Mouse (Mus musculus) gastrocnemius, postnatal 14 days (tissue): ENCODE measurements around the gene Hscb. TPM values are rescaled to one million over a fixed set of nuclear protein-coding genes. Genes with fewer than 3 reads are reported as not detected.
A peak's percentile ranks its signal among the peaks of the same experiment; 100 is the strongest.
"Not testable (repeated sequence)": the region's sequence is repeated elsewhere in the genome, so short reads cannot be mapped to it uniquely, and the experiment has no call there.

Experiments used
- DNase-seq: peaks from one replicate; pipeline ENCODE4 v3.0.0; 2021; ENCODE audit warnings: mixed read lengths
- intact Hi-C: fragments of 180-260 bp; cut with DNase I; formaldehyde crosslinking; loops from one replicate; pipeline ENCODE4 v1.15.1; 2025; ENCODE audit warnings: low total_unique reads
- long read RNA-seq, 2 experiments: library from polyadenylated mRNA; stranded (forward); transcript quantifications; one replicate each; pipeline ENCODE4 v2.0.0; 2021
- total RNA-seq, 2 experiments: library from RNA; stranded (reverse); gene quantifications; 2 replicates each; pipeline ENCODE4 v1.2.3; 2021

The Hscb gene
- total RNA-seq = 10 to 100 TPM; 10.1 to 10.5 TPM
- long read RNA-seq, experiment 1, partial matches to known transcripts = 1 of 6 reads
- long read RNA-seq, experiment 1, other reads (novel, unspliced or antisense) = 1 of 6 reads
- long read RNA-seq, experiment 2, transcript Hscb-201 (6 exons, 804 nt) = major isoform, 5 of 7 reads
- long read RNA-seq, experiment 2, partial matches to known transcripts = 1 of 7 reads
- long read RNA-seq, experiment 2, other reads (novel, unspliced or antisense) = 1 of 7 reads

- intact Hi-C loops = loop anchor here (5.0 to 10.0 kb wide), 2 partner anchors 85 to 432 kb away; no protein-coding TSS in a partner anchor
- DNase-seq = peak; percentile 95
These were observed at the start of gene Hscb, which contains the start of gene Chek2 for GRCm38 (mm10) chr5:110839678-110840365. Hscb (minus strand) TSS chr5:110839777. Chek2 (plus strand) TSS chr5:110839979.

DNA sequence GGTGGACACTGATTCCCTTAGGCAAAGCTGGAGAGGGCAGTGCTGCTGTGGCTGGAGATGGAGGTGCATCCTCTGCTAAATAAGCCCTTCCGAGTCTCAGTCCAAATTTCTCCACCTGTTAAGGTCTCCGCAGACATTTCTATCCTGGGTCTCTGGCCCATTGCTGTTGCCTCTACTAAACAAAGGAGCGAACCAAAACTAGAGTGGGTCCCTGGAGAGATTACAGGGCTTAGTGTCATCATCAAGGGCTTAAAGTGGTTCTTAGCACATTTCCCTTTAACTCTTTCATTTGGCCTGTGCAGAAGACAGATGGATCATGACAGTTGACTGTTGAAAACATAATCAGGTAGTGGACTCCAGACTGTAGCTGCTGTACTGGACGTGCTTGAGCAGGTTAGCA, 49.0 kb upstream of the Hscb start:
- no peak for DNase-seq
- intact Hi-C loops = no loop called here

DNA sequence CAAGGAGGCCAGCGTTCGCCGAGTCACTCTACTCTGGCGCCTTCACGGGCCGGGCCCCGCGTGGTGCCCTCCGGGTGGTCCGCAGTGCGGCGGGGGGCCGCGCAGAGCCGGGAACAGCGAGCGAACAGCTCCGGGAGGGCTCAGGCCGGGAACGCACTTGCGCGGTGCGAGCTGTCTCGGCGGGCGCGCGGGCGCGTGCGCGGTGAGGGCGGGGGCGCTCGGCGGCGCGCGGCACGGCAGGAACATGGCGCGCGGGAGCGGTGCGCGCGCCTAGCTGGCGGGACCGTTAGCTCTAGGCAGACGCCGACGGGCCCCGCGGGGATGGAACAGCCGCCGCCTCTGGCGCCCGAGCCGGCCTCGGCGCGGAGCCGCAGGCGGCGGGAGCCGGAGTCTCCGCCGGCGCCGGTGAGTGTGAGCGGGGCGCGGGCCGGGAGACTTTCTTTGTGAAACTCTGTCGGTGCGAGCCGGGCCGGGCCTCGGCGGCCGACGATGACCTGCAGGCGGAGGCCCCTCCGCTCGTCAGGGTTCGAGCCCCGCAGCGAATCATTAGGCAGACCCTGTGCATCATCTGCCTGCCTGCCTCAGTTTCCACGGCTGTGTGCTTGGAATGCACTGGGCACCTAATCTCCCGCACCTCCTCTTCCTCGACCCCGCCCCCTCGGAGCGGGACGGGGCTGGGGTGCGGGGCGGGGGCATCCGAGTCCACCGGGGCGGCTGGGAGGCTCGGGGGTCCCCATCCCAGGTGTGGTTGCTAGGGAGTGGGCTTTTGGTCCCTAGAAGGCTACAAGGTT, 40.2 kb upstream of the Hscb start, which contains the start of gene Ttc28:
TSS of gene Ttc28 (plus strand) at position 220 of the 791 bp plus-strand sequence.
- intact Hi-C loops = no loop called here

DNA sequence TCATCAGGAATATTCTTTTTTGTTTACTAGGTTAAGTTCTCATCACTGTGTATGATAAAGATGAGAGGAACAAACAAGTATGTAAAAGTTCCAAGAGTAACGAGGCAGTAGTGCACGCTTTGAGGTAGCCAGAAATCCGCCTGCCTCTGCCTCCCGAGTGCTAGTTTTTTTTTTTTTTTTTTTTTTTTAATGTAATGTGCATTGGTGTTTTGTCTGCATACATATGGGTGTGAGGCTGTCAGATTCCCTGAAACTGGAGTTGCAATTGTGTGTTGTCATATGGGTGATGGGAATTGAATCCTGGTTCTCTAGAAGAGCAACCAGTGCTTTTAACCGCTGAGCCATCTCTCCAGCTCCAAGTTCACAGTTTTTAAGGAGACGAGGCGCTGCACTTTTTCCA, 39.5 kb upstream of the Hscb start:
- DNase-seq = no peak
- intact Hi-C loops = no loop called here

More for the DNA sequence above, 40.2 kb upstream of the Hscb start, which contains the start of gene Ttc28:
- DNase-seq = peak; percentile 90

- DNase-seq, intact Hi-C loops: not testable (repeated sequence)
These were observed 38.9 kb upstream of the Hscb start for GRCm38 (mm10) chr5:110878526-110878925.

DNA sequence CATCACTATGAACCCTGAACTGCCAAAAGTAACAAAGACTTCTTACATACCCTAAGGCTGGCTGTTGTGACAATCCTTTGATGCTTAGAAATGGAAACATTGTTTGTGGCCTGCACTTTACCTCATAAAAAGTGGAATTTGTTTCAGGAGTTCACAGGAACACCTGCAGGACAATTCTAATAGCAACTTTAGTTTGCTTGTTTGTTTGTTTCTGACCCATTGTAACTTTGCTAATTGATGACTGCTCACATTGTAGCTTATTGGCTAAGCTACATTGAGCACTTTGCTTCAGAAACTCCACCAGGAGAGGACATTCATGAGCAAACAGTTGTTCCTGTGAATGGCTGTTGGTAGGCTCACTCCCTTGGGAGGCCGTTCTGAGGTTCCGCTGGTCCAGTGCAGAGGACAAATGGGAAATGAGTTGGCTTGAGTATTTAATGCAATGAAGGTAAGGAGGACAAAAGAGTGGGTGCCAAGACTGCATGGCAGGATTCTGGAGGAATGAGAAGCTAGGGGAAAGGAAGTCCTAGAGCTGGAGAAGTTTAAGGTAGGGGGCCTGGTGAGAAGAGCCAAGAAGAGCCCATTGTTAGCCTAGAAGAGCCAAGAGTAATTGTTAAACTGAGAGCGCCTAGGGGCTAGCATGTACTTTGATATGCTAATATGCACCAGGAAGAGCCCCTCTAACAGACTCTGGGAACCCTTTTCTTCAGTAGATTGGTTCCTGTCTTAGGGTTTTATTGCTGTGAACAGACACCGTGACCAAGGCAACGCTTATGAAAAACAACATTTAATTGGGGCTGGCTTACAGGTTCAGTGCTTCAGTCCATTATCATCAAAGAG, 38.3 kb upstream of the Hscb start:
- intact Hi-C loops = no loop called here
- no peak for DNase-seq

DNA sequence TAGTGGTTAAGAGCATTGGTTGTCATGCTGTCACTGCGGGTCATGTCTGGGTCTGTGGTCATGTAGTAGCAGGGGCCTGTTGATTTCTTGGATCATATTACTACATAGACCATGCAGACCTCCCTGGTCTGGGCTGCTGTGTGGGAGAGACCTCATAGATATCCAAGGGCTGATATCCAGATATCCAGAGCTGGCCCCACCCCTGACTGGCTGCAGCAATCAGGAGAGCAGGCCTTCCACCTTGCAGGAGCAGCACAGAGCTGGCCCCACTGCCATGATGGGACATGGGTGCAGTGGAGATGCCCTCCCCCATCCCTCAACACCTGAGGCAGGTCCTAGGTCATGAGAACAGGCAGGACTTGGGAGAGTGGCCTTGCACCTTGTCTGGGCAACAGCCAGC, 35.7 kb upstream of the Hscb start:
- intact Hi-C loops = no loop called here
- no peak for DNase-seq

GRCm38 (mm10) chr5:110874711-110875110, 35.1 kb upstream of the Hscb start:
- intact Hi-C loops = no loop called here
- DNase-seq = peak; percentile 24

DNA sequence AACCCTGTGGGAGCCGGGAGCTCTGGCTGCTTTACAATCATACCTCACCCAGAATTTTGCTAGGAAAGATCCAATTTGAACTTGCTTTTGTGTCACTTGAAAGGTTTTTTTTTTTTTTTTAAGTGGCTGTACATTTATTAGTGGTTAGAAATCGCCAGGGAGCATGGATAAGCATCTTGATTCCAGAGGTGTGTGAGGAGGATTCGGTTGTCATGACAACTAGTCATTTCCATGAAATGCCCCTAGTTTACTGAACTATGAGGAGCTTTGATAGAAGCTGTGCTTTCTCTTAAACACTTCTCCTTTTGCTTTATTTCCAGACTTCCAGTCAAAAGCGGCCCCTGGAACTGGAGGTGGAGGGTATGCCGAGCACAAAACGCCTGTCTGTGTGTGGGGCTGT, 33.6 kb upstream of the Hscb start:
- intact Hi-C loops = no loop called here
- no peak for DNase-seq

DNA sequence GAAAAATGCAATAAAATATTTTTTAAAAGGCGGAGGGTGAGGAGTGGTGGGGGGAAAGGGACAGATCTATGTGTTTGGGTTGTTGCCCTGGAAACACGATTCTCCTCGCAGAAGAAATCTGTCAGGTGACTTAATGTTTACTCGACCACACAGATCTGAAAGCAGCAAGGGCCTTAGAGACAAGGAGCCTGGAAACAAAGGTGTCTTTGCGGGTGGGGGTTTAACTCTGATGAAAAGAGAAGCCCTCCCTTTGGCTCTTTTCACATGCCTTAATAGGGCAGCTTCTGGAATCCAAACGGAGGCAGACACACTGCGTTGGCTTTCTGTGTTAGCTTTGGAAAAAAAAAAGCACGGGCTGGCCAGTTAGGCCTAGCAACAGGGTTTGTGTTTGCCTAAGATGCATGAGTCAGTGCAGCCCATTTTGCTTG, 29.7 kb upstream of the Hscb start:
- intact Hi-C loops = loop anchor here (5.0 kb wide), 1 partner anchor 53 kb away; no protein-coding TSS in a partner anchor
- DNase-seq = no peak

GRCm38 (mm10) chr5:110868460-110868859, 28.9 kb upstream of the Hscb start:
- no peak for DNase-seq
- intact Hi-C loops = loop anchor here (5.0 kb wide), 1 partner anchor 54 kb away; no protein-coding TSS in a partner anchor

- intact Hi-C loops = no loop called here
- DNase-seq = no peak
These were observed 20.9 kb upstream of the Hscb start for GRCm38 (mm10) chr5:110860445-110860844.

GRCm38 (mm10) chr5:110859013-110859650, 19.6 kb upstream of the Hscb start:
- DNase-seq = peak; percentile 62
- intact Hi-C loops = no loop called here

DNA sequence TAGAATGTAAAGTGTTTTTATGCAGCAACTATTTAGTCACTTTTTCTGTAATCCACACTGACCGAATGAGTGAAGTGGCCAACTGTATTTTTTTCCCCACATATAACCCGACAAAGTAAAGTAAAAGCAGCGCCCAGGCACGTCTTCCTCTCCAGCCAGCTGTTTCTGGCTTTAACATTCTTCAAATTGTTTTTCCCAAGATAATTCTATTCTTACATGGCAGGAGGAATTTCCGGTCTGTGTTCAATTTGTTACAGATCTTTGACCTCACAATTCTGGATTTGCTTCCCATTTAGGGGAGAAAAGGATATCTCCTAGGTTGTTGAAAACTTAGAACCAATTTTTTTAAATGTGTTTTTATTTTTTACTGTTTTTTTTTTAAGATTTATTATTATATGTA, 17.5 kb upstream of the Hscb start:
- no peak for DNase-seq
- intact Hi-C loops = no loop called here

DNA sequence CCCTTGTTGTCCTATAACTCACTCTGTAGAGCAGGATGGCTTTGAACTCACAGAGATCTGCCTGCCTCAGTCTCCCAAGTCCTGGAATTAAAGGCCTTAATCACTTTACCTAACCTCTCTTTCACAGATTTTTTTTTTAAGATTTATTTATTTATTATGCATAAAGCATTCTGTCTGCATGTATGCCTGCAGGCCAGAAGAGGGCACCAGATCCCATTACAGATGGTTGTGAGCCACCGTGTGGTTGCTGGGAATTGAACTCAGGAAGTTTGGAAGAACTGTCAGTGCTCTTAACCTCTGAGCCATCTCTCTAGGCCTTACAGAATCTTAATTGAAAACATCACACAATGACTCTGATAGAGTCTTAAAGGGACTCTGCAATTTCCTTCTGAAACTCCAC, 13.4 kb upstream of the Hscb start:
- intact Hi-C loops = no loop called here
- DNase-seq = no peak

GRCm38 (mm10) chr5:110841046-110841862, 1.7 kb upstream of the Hscb start:
- intact Hi-C loops = no loop called here
- DNase-seq = no peak

DNA sequence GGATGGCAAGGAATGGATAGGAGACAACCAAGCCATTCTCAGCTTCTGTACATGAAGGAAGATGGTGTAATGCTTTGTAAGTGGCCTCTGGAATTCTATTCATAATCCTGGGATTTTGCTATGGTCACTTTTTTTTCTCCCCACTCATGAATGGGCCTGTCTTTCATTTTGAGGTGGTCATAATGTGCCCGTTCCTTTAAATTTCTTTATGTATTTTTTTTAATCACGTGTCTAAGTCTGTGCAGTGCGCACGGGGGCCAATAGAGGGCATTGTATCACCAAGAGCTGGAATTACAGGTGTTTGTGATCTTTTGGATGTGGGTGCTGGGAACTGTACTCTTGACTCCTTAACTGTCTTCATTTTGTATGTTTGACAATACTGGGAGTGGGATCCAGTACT, 888 bp upstream of the Hscb start:
- intact Hi-C loops = no loop called here
- DNase-seq = no peak
